Mouse (Mus musculus): Measurements from ENCODE around the gene Ak2.

- TF ChIP-seq CTCF (IDR thresholded peaks at IDR 0.05; ENCODE audit: low read depth), result no peak
- no peak for TF ChIP-seq EP300 (IDR thresholded peaks at IDR 0.05; ENCODE audit: low read depth)
Observed at GRCm38 (mm10) chr4:129024775-129025174, 33.0 kb downstream of the Ak2 start.
